Mouse (Mus musculus) bone marrow, adult 2 months (tissue): ENCODE data around the gene Wwp2. TPM values are rescaled to one million over a fixed set of nuclear protein-coding genes. Genes with fewer than 3 reads are reported as not detected.

ENCODE experiments used
- H3K27ac ChIP-seq: fragments of 200-500 bp; 2 replicates; pipeline ENCODE4 v1.5.1; 2012; ENCODE audit warnings: low read depth, mild to moderate bottlenecking, control low read depth, inconsistent platforms, low read length; ENCODE audit not compliant: control insufficient read depth, poor library complexity, insufficient read depth
- H3K4me1 ChIP-seq: fragments of 200-500 bp; 2 replicates; pipeline ENCODE4 v1.6.1; 2011; ENCODE audit warnings: low read length; ENCODE audit not compliant: control insufficient read depth, insufficient read depth
- H3K4me3 ChIP-seq: fragments of 200-500 bp; replicated peaks from 2 replicates; pipeline ENCODE3; 2011; ENCODE audit warnings: mild to moderate bottlenecking, low read depth, low read length, control low read depth; ENCODE audit not compliant: control insufficient read depth
- CTCF ChIP-seq: fragments of 200-500 bp; IDR thresholded peaks from 2 replicates; pipeline ENCODE4 v1.5.1; 2011; ENCODE audit warnings: low read length, control low read depth; ENCODE audit not compliant: control insufficient read depth, insufficient read depth
- POLR2A ChIP-seq: fragments of 200-500 bp; IDR thresholded peaks from 2 replicates; pipeline ENCODE4 v1.6.1; 2011; ENCODE audit warnings: low read depth, mild to moderate bottlenecking, control low read depth, low read length, borderline replicate concordance; ENCODE audit not compliant: control insufficient read depth
- WGBS: fragments of 180-500 bp; shearing (Covaris S2); methylation state at CpG from one replicate; pipeline ENCODE4 v1.1.7; 2018; 5-methylcytosine and 5-hydroxymethylcytosine counted together
- polyA plus RNA-seq: library from polyadenylated mRNA; stranded (reverse); fragments of >200 nt; gene quantifications from 2 replicates; pipeline ENCODE4 v1.2.4, GENCODE M21; 2011; ENCODE audit warnings: low replicate concordance; ENCODE audit not compliant: missing spikeins, insufficient read depth, insufficient read length

The Wwp2 gene
- polyA plus RNA-seq, 1 experiment, result 103 TPM

DNA sequence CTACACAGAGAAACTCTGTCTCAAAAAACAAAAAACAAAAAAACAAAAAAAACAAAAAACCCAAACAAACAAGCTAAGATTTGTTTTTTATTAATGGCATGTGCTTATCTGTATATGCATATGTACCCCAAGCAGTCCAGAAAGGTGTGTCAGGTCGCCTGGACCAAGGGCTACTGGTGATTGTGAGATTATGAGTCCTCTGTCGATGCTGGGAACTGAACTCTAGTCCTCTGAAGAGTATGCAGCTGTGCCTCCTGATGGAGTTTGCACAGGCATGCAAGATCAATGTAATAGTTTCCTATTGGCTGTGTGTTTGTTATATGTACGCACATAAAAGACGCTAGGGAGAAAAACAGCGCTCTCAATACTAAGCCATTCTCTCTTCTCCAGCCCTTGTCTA lies 74.0 kb downstream of the Wwp2 start:
- no peaks in the 10 kb centered on the region; the same call in 1 of the 2 replicates for H3K4me1 ChIP-seq
- no peak for TF ChIP-seq CTCF
- TF ChIP-seq POLR2A, result no peak
- 86% methylated on average over 5 of the region's 5 CpGs for WGBS

DNA sequence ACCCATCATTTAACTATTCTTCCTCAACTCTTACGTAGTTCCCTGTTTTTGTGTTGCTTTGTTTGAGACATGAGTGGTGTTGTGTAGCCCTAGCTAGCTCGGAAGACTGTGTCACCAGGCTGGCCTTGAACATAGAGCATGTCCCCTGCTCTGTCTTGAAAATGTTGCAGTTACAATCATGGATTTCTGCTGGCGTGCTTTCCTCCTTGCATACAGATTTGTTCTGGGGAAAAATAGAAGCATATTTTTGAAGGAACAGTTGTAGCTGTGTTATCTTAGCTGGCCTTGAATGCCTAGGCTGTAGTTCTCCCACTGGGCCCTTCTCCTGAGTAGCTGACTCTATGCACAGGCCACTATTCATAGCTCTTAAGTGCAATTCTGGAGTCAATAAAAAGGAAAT lies 74.6 kb downstream of the Wwp2 start:
- WGBS, result 83% methylated on average over 3 of the region's 3 CpGs
- Histone ChIP-seq H3K4me1 (no peaks in the 10 kb centered on the region; the same call in 1 of the 2 replicates), H3K27ac (no peak overlapping the region), H3K4me3 (no peak overlapping the region)
- TF ChIP-seq POLR2A (no peak), CTCF (no peak)

More for the DNA sequence above, 74.0 kb downstream of the Wwp2 start:
- Histone ChIP-seq H3K27ac (no peak overlapping the region), H3K4me3 (no peak overlapping the region)

DNA sequence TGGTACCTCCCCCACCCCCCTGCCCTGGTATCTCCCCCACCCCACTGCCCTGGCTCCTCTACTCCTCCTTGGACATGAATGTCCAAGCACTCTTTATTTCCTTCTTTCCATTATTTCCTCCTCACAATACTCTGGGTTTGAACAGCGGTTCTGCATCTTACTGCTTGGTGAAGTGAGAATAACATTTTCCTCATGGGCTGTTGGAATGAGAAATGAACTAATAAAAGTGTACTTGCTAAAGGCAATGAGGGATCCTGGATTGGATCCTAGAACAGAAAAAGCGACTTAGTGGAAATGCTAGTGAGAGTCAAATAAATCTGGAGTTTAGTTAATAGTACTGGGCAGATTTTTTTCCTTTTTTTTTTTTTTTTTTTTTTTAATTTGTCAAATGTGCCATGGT lies 77.1 kb downstream of the Wwp2 start:
- Histone ChIP-seq H3K4me1 (no peaks in the 10 kb centered on the region; the same call in 1 of the 2 replicates), H3K4me3 (no peak overlapping the region), H3K27ac (no peak overlapping the region)
- no peak for TF ChIP-seq CTCF
- no peak for TF ChIP-seq POLR2A
- 90% methylated on average over 2 of the region's 2 CpGs for WGBS

DNA sequence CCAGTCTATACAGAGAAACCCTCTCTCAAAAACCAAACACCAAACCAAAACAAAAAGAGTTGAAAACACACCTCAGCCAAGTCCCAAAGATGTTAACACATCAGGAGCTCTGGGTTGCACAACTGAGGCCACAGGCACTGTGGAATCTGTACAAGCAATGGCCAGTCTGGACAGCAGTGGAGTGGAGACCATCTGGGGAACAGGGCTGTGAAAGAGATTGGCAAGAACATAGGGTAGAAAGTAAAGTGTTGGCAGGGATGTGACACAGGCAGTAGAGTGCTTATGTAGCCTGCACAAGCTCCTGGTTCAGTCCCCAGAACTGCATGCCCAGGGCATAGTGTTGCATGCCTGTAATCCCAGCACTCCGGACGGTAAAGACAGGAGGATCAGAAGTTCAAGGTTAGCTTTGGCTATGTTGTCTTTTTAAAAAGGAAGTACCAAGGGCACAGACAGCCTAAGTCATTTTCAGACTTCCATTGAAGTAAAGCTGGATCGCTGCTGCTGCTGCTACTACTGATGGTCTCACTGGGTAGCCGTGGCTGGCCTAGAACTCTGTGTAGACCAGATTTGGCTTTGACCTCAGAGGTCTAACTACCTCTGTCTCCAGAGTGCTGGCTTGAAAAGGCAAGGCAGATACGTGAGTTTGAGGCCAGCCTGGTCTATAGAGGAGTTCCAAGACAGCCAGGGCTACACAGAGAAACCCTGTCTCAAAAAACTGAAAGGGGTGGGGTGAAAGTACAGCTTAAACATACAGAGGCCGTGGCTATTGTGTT lies 79.0 kb downstream of the Wwp2 start:
- WGBS, result 82% methylated on average over 6 of the region's 6 CpGs
- no peaks in the 10 kb centered on the region; the same call in 1 of the 2 replicates for H3K4me1 ChIP-seq
- no peak for TF ChIP-seq POLR2A
- TF ChIP-seq CTCF, result no peak
- H3K4me3 ChIP-seq, result no peak overlapping the region
- H3K27ac ChIP-seq, result no peak overlapping the region

DNA sequence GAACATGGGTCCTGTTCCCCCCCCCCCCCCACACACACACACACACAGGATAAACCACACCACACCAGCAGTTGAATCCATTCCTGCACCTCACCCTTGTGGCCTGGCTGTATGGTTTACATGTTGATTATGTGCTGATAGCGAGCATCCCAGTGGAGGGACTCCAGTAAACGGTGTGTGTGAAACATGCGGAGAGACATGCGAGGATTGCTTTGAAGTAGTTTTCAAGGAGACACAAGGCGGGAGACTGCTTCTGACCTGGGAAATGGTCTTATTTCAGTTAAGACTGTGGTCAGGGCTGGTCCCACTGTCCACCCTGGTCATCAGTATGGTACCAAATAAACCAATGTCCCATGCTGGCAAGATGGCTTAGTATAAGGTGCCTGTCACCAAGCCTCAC lies 82.6 kb downstream of the Wwp2 start:
- Histone ChIP-seq H3K4me1 (peaks cover 1% of the 10 kb centered on the region; the same call in 1 of the 2 replicates), H3K4me3 (no peak overlapping the region), H3K27ac (no peak overlapping the region)
- TF ChIP-seq POLR2A (no peak), CTCF (no peak)
- 90% methylated on average over 5 of the region's 5 CpGs for WGBS

DNA sequence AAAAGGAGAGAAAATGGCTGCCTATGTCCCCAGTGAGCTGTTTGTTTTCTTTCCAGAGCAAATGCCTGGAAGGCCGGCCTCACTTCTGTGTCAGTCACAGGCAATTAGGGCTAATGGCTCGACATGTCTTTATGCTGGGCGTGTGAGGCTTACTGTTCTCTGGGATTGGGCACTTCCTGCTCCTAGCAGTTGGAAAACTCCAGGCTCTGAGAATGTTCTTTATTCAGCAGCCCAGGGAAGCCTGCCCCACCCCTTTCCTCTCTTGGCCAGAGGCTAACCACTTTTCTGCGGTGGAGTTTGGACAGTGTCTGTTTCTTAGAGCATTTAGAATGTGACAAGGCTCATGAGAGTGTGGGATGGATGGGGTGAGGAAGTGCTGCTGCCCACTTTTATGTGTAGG lies 83.7 kb downstream of the Wwp2 start:
- H3K4me3 ChIP-seq, result no peak overlapping the region
- TF ChIP-seq POLR2A (no peak), CTCF (no peak)
- no peak overlapping the region for H3K27ac ChIP-seq
- WGBS, result 29% methylated on average over 4 of the region's 4 CpGs
- peaks cover 3% of the 10 kb centered on the region; the same call in 1 of the 2 replicates for H3K4me1 ChIP-seq

DNA sequence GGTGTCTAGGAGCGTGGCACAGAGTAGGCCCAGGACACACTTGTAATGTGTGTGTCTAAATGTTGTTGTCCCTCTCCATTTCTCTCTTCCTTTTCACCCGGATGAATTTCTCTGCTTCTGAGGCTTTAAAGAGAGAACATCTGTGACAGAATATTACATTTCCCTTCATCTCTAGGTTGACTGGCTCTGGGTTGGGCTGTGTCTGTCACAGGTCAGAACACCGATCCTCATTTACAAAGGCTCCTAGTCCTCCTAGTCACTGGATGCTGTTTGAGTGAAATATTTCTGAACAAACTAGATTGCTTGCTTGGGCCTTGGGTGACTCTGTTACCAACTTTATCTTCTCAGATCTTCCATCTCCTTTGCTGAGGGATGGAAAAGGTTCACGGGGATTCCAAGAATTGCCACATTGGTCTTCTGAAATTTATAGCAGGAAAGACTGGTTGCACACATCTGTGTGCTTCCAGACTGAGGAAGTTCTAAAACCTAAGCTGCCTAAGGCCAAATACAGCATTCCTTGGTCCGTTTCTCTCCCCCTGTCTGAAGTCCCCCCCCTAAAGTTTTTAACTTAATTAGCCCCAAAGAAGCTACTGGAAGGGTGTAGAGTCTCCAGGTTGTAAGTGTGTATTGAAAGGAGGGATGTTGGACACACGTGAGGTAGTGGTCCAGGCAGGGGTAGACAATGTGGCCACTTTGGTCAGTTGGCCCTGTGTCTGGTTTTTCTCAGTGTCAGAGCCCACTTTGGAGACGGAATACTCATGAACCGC lies 85.8 kb downstream of the Wwp2 start:
- no peak for TF ChIP-seq POLR2A
- TF ChIP-seq CTCF, result no peak
- H3K4me1 ChIP-seq, result peaks cover 3% of the 10 kb centered on the region; the same call in 1 of the 2 replicates
- no peak overlapping the region for H3K27ac ChIP-seq
- no peak overlapping the region for H3K4me3 ChIP-seq
- 42% methylated on average over 8 of the region's 8 CpGs for WGBS

DNA sequence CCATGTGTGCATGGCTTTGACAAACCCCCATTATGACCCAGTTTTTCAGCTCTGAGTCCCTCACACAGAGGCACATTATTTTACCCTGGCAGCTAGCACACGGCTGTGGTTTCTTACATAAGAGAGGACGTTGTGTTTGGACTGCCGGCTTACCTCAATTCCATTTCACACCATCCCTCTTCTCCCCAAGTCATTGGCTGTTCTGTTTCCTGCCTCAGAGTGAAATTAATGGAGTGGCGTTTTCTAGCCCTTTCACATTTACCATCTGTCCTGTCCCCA lies 86.3 kb downstream of the Wwp2 start:
- peaks cover 3% of the 10 kb centered on the region; the same call in 1 of the 2 replicates for H3K4me1 ChIP-seq
- no peak overlapping the region for H3K27ac ChIP-seq
- no peak overlapping the region for H3K4me3 ChIP-seq
- WGBS, result 30% methylated on average over 4 of the region's 4 CpGs
- no peak for TF ChIP-seq POLR2A
- no peak for TF ChIP-seq CTCF

DNA sequence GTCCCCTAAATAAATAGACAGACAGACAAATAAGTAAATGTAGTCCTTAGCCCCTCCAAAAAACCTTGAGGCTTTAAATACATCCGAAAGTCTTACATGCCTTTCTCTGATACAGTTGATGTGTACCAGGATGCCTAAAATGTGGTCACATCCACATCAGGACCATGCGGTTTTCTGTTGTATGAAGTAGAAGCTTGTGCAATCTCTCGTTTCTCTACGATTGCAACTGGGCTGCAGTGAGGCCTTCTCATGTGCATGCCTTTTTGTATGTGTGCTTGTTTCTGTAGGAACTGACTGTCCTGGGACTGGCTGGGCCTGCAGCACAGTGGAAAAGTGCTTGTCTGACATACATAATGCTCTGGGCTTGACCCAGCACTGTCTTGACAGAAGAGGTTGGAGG lies 88.4 kb downstream of the Wwp2 start:
- no peak overlapping the region for H3K4me3 ChIP-seq
- TF ChIP-seq POLR2A (no peak), CTCF (no peak)
- H3K4me1 ChIP-seq, result peaks cover 3% of the 10 kb centered on the region; the same call in 1 of the 2 replicates
- WGBS, result 45% methylated on average over 4 of the region's 4 CpGs
- H3K27ac ChIP-seq, result no peak overlapping the region; the same call in 1 of the 2 replicates
